Mouse (Mus musculus): ENCODE data around the gene Grip2.

Gene Grip2

GRCm38 (mm10) chr6:91796064-91796463 is 31.0 kb downstream of the Grip2 start:
- DNase-seq (ENCODE audit: extremely low spot score, low spot score) = no peak

- no peak for DNase-seq (ENCODE audit: extremely low spot score, low spot score)
Observed at GRCm38 (mm10) chr6:91795640-91796039, 31.4 kb downstream of the Grip2 start.

DNA sequence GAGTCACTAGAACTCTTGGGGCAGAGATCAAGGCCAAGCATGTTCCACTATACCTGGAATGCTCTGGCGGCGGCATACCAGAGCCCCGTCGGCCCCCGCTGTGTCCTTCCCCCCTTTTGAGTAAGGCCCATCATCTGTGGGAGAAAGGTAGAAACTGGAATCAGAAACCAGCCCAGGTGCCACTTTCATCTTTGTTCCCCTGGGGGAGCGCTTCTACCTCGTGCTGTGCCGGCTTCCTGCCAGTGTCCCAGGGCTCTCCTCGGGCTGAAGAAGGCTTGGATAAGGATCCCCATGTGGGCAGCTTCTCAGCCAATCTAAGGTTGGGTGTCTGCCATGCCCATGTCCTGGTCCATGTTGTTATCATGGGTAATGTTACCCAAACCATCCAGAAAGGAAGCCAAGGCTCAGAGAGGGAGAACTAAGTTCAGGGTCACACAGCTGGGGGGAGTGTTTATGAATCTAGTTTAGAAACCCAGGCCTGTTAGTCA is 38.7 kb downstream of the Grip2 start:
- DNase-seq (ENCODE audit: extremely low spot score, low spot score) = no peak

- no peak for DNase-seq (ENCODE audit: extremely low spot score, low spot score)
Observed at GRCm38 (mm10) chr6:91785018-91785417, 42.0 kb downstream of the Grip2 start.

DNA sequence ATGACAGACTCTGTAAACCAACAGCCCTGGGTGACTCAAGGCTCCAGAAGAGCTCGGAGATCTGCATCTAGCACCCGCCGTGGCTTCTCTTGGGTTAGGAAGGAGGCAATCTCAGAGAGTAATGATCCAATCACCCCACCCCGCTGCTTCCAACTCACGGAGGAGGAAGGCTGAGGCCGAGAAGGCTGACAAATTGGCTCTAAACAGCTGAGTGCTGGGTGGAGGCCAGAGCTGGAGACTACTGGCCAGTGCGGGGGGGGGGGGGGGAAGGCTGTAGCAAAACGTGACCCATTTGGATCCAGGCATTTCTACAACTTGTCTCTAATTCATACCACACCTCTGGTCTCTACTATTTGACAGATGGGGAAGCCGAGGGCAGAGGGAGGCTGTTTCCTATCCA is 47.8 kb downstream of the Grip2 start:
- no peak for DNase-seq (ENCODE audit: extremely low spot score, low spot score)

DNA sequence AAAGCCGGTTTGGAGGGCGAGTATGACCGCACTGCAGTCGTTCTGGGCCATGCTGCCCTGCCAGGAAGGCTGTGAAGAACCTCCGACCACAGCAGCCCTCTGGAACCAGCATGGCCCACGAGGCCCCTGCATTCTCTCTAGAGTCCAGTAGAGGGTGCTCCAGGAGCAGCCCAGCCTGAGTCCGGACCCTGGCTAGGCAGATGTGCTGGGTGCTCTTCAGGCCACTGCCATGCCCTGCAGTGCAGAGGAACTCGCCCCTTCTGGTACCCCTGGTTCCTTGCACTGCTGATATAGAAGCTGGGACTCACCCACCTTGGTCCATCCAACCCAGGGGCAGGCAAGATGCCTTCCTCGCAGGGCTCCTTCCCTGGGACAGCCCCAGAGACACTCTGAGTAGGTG is 50.5 kb downstream of the Grip2 start:
- DNase-seq (ENCODE audit: extremely low spot score, low spot score) = peak; percentile 80

- DNase-seq (ENCODE audit: extremely low spot score, low spot score) = no peak
Observed at GRCm38 (mm10) chr6:91773951-91774350, 53.1 kb downstream of the Grip2 start.

DNA sequence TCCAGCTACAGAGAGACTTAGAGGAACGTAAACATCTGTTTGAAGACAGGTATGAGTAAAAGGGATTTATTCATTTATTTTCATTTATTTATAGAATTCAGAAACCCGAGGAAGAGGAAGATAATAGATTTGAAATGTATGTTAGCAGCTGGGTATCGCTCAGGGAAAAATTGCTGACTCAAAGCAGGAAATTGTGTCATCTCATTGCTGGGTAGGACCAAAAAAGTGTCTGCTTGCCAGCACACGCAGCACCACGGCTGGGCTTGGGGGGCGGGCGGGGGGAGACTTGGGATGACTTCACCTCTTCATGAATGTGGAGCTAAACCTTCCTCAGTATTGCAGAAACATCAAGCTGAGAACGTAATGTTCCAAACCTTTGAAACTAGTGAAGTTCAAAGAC is 59.5 kb downstream of the Grip2 start:
- DNase-seq (ENCODE audit: extremely low spot score, low spot score) = no peak

- no peak for DNase-seq (ENCODE audit: extremely low spot score, low spot score)
Observed at GRCm38 (mm10) chr6:91762051-91762742, 64.9 kb downstream of the Grip2 start.

GRCm38 (mm10) chr6:91754845-91755244 is 72.2 kb downstream of the Grip2 start:
- no peak for DNase-seq (ENCODE audit: extremely low spot score, low spot score)

DNA sequence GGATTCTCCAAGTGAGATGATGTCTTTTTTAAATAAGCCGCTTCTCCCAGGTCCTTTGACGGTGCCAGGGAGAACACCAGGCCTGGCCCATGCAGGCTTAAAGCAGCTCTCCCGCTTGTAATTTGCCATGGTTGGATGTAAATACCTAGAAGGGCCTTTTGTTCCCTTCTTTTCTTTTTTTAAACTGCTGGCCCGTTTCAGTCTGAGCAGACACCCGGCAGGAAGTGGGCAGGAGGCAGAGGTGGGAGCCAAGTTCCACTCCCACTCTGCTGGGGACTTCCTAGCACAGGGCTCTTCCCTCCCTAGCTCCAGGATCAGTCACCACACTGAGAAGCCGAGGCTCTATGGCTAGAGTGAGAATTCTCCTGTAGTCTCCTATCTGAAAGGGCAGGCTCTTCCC is 73.0 kb downstream of the Grip2 start:
- no peak for DNase-seq (ENCODE audit: extremely low spot score, low spot score)

- DNase-seq (ENCODE audit: extremely low spot score, low spot score) = no peak
Observed at GRCm38 (mm10) chr6:91752884-91753283, 74.2 kb downstream of the Grip2 start.

DNA sequence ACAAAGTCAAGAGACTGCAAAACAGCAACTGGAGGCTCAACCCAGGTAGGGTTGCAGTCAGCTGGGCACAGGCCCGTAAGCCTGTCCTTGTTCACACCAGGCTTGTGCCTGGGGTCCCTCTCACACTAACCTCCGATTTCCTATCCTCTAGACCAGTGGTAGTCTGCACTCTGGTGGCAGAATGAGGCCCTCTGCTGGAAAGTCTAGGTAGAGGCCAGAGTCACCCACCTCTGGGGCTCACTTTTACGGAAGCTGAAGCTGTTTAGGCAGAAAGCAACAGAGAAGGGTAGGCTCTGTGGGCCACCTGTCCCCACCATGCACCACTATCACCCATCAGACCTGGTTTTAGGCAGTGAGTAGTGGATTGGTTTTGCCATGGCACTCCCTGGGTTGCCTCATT is 76.1 kb downstream of the Grip2 start:
- no peak for DNase-seq (ENCODE audit: extremely low spot score, low spot score)

DNA sequence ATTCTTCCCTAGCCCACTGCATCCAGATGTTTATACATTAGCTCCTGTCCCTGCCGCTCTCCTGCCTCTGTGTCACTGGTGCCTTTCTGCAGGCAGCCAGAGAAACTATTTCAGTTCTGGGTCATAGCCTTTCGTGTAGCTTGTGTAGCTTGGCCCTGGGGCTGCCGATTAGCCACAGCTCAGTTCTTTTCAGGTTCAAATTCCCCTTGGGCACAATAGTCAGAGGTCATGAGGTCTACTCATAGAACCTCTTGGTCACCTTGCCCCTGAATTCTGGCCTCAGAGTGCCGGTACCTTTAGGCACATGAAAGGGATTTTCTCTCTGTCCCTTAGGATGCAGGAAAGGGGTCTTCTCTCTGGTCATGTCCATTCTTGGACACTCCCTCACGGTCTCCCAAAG is 80.3 kb downstream of the Grip2 start:
- no peak for DNase-seq (ENCODE audit: extremely low spot score, low spot score)

GRCm38 (mm10) chr6:91745947-91746582 is 81.0 kb downstream of the Grip2 start:
- no peak for DNase-seq (ENCODE audit: extremely low spot score, low spot score)

DNA sequence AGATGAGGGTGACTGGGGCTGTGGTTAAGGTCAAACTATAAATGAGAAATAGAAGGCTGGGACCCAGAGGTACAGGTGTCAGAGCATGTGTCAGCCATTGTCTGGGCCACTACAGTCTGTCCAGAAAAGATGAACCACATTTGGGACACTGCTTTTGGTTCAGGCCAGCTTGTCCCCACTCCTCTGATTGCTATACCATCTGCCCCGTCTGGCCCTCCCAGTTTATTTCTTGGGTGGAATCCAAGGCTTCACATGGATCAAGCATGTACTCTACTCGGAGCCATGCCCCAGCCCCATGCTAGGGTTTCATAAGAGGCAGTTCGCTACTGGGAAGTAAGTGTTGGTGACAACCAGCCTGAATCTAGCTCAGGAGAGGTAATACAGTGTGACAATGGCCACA is 81.8 kb downstream of the Grip2 start:
- DNase-seq (ENCODE audit: extremely low spot score, low spot score) = no peak

GRCm38 (mm10) chr6:91743886-91744285 is 83.2 kb downstream of the Grip2 start:
- no peak for DNase-seq (ENCODE audit: extremely low spot score, low spot score)

DNA sequence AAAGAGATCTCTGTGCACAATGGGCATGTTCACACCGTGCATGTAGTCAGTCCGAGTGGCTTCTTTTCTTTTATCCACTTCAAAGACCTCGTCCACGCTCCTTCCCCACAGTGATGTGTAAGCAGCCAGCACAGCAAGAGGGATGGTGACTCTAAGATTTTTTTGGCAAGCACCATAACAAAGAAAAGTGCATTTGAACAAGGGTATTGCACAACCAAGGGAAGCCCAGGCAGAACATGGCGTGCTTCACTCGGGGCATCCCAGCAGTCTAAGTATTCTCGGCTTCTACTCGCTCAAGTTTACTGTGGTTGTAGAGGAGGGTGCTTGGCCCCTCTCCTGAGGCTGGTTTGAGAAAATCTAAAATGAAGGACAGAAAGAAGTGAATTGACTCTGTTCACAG is 84.1 kb downstream of the Grip2 start:
- DNase-seq (ENCODE audit: extremely low spot score, low spot score) = no peak

- DNase-seq (ENCODE audit: extremely low spot score, low spot score) = no peak
Observed at GRCm38 (mm10) chr6:91742466-91742865, 84.6 kb downstream of the Grip2 start.

GRCm38 (mm10) chr6:91741046-91741445 is 86.0 kb downstream of the Grip2 start:
- DNase-seq (ENCODE audit: extremely low spot score, low spot score) = peak; percentile 71

- DNase-seq (ENCODE audit: extremely low spot score, low spot score) = no peak
Observed at GRCm38 (mm10) chr6:91738058-91738457, 89.0 kb downstream of the Grip2 start.

DNA sequence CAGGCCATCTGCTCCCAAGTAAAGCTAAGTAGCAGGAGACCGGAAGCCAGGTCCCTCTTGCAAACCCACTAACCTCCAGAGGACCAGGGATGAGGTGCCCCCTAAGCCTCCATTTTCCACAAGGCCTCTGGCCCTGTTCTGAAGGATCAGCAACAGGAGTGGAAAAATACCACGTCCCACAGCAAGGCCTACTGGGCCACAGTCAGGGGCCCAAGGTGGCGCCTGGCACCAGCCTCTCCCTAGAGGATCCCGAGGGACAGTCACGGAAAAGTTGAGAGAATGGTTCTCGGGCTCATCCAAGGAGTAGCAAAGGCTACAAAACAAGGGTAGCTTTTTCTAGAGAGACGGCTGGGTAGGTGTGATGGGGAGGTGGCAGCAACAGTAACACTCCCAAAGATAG is 89.6 kb downstream of the Grip2 start:
- DNase-seq (ENCODE audit: extremely low spot score, low spot score) = no peak

DNA sequence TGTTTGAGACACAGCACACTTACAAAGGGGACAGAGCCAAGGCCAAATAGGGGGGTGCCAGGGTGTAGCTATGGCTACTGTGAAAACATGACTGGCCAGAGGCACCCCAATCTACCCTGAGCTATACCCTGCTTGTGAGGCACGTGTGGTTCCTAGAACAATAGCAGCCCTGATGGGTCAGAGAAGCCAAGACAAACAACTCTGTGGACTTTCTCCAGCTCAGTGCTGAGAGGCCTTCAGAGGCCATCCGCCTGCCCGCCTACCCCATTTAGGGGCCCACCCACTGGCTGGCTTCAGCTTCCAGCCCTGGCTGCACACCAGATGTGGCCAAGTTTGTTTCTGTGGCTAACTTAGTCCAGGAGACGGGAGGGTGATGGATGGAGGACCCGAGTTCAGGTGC is 90.6 kb downstream of the Grip2 start:
- DNase-seq (ENCODE audit: extremely low spot score, low spot score) = peak; percentile 47
